Mouse (Mus musculus) ES-Bruce4 (cell line): ENCODE results near the gene Adk. TPM values are rescaled to one million over a fixed set of nuclear protein-coding genes. Genes with fewer than 3 reads are reported as not detected.
A peak's percentile ranks its signal among the peaks of the same experiment; 100 is the strongest.
"Not testable (repeated sequence)": the region's sequence is repeated elsewhere in the genome, so short reads cannot be mapped to it uniquely, and the experiment has no call there.

Source experiments
- H3K27ac ChIP-seq: 2 replicates; pipeline ENCODE4 v1.5.1; 2012; ENCODE audit warnings: low read length, inconsistent platforms; ENCODE audit not compliant: insufficient read depth
- H3K27me3 ChIP-seq: 2 replicates; pipeline ENCODE4 v1.6.1; 2012; ENCODE audit warnings: mild to moderate bottlenecking, low read length, inconsistent platforms; ENCODE audit not compliant: control insufficient read depth, poor library complexity, insufficient read depth, severe bottlenecking
- H3K36me3 ChIP-seq: 2 replicates; pipeline ENCODE4 v1.6.1; 2012; ENCODE audit warnings: inconsistent platforms, mild to moderate bottlenecking, low read length, moderate library complexity; ENCODE audit not compliant: control insufficient read depth, poor library complexity, insufficient read depth, severe bottlenecking
- H3K4me1 ChIP-seq: one replicate; pipeline ENCODE4 v1.8.1; 2011; ENCODE audit warnings: low read length; ENCODE audit not compliant: control insufficient read depth, insufficient read depth
- H3K4me3 ChIP-seq: 2 replicates; pipeline ENCODE4 v1.5.1; 2011; ENCODE audit warnings: low read depth, mild to moderate bottlenecking, low read length
- H3K9ac ChIP-seq: 2 replicates; pipeline ENCODE4 v1.6.1; 2012; ENCODE audit warnings: low read depth, mild to moderate bottlenecking, inconsistent platforms; ENCODE audit not compliant: poor library complexity, severe bottlenecking
- H3K9me3 ChIP-seq: replicated peaks from 2 replicates; pipeline ENCODE4 v1.6.1; 2012; ENCODE audit warnings: mild to moderate bottlenecking, low read length, inconsistent platforms; ENCODE audit not compliant: control insufficient read depth, poor library complexity, insufficient read depth, severe bottlenecking
- CTCF ChIP-seq: IDR thresholded peaks from one replicate; pipeline ENCODE4 v1.8.1; 2011; ENCODE audit warnings: low read depth, low read length
- EP300 ChIP-seq: IDR thresholded peaks from 2 replicates; pipeline ENCODE4 v1.6.1; 2011; ENCODE audit warnings: low read depth, low read length; ENCODE audit not compliant: insufficient read depth
- POLR2A ChIP-seq: IDR thresholded peaks from one replicate; pipeline ENCODE4 v1.8.1; 2011; ENCODE audit warnings: low read length; ENCODE audit not compliant: insufficient read depth
- polyA plus RNA-seq: library from polyadenylated mRNA; stranded (reverse); fragments of >200 nt; gene quantifications from 2 replicates; pipeline ENCODE4 v1.2.4, GENCODE M21; 2011; ENCODE audit warnings: low read depth; ENCODE audit not compliant: missing spikeins, insufficient read depth, insufficient read length

The Adk gene
- polyA plus RNA-seq, 1 experiment = 110 TPM

DNA sequence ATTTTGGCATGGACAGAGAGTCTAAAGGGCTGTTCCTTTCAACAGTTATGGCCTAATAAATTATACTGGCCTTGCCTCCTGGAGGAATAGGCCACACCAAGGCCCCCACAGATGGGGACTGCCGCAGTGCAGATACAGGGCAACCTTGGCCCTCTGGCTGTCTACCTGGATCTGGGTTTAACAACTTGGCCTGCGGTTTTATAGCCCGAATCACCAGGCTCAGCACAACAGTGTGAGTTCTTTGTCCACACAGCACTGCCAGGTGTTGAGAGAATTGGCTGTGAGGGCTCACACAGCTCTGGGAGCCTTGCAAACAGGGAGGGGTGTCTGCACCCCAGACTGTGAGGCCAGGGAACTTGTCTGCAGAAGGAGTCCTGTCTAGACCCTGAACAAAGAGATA lies 410.0 kb downstream of the Adk start:
- H3K9me3 ChIP-seq = no peaks in the 10 kb centered on the region
- no peaks in the 10 kb centered on the region for H3K36me3 ChIP-seq
- no peak for TF ChIP-seq EP300
- no peak for TF ChIP-seq CTCF
- TF ChIP-seq POLR2A = no peak
- H3K9ac ChIP-seq = no peak overlapping the region
- no peaks in the 10 kb centered on the region for H3K27me3 ChIP-seq
- no peak overlapping the region for H3K4me3 ChIP-seq
- no peaks in the 10 kb centered on the region for H3K4me1 ChIP-seq
- H3K27ac ChIP-seq = no peak overlapping the region

DNA sequence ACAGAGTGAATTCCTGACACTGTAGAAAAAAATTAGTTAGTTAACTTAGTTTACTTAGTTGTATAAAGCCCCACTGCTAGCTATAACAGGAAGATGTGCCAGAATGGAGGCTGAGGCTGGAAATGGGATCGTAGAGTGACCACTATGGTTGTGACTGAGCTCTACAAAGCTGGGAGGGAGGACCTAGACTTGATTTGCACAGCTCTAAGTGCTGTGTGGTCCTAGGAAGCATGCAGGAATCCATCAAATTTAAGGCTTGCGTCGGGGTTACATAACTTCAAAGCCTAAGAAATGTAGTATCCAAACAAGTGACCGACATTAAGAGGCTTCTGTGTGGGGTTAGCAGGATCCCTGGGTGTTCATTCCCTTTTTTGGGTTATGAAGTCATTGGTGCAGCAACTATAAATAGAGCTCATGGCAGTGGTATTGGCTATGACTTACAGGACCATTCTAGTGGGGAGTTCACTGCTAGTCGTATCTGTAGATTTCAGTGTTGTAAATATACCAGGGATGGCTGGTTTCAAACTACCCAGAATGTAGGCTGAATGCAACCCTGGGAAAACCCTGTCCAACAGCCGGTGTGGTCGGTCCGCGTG lies 410.8 kb downstream of the Adk start:
- no peak overlapping the region for H3K4me3 ChIP-seq
- no peak for TF ChIP-seq EP300
- no peak for TF ChIP-seq POLR2A
- no peak for TF ChIP-seq CTCF
- H3K9me3 ChIP-seq = no peaks in the 10 kb centered on the region
- no peaks in the 10 kb centered on the region for H3K36me3 ChIP-seq
- no peak overlapping the region for H3K27ac ChIP-seq
- H3K4me1 ChIP-seq = no peaks in the 10 kb centered on the region
- H3K27me3 ChIP-seq = no peaks in the 10 kb centered on the region
- H3K9ac ChIP-seq = no peak overlapping the region

DNA sequence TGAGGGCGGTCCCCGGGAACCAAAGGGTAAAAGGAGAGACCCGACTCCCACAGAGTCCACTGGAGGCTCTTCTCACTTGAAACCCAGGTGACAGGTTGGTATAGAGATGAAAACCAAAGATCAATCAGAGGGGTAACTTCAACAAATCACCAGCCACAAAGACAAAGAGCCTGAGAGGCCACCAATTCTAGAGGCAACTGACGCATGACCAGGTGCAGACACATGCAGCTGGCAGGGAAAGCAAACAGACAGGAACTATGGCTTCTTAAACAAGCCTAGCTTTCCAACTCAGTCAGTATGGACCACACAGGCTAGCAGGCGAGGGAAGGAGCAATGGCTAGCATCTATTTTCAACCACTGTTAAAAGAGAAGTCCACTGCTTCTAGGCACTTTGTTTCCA lies 418.0 kb downstream of the Adk start:
- Histone ChIP-seq H3K27me3 (no peaks in the 10 kb centered on the region), H3K36me3 (no peaks in the 10 kb centered on the region), H3K27ac (peak overlapping the region; percentile 51), H3K9ac (no peak overlapping the region), H3K4me3 (no peak overlapping the region), H3K9me3 (no peaks in the 10 kb centered on the region), H3K4me1 (peaks cover 12% of the 10 kb centered on the region)
- TF ChIP-seq CTCF (no peak), POLR2A (no peak), EP300 (no peak)

DNA sequence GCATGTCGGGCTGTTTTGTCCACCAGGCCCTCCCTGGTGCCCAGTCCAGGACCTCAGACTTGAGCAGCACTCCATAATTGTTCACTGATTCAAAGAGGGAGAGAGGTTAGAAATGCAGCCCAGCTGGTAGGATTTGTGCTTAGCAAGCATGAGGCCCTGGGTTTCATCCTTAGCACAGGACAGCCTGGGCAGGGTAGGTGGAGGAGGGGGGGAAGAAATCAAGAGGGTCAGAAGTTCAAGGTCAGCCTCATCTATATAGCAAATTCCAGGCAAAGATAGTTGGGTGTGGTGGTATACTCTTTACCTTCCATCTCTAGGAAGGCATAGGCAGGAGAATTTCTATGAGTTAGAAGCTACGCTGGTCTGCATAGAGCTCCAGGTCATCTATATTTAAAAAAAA lies 419.6 kb downstream of the Adk start:
- Histone ChIP-seq H3K9ac (peak overlapping the region; percentile 9; the same call in 1 of the 2 replicates), H3K4me1 (peaks cover 12% of the 10 kb centered on the region), H3K36me3 (no peaks in the 10 kb centered on the region), H3K9me3 (no peaks in the 10 kb centered on the region), H3K4me3 (no peak overlapping the region), H3K27me3 (no peaks in the 10 kb centered on the region), H3K27ac (peak overlapping the region; percentile 23)
- TF ChIP-seq POLR2A (no peak), EP300 (peak; percentile 60; the same call in 1 of the 2 replicates)

DNA sequence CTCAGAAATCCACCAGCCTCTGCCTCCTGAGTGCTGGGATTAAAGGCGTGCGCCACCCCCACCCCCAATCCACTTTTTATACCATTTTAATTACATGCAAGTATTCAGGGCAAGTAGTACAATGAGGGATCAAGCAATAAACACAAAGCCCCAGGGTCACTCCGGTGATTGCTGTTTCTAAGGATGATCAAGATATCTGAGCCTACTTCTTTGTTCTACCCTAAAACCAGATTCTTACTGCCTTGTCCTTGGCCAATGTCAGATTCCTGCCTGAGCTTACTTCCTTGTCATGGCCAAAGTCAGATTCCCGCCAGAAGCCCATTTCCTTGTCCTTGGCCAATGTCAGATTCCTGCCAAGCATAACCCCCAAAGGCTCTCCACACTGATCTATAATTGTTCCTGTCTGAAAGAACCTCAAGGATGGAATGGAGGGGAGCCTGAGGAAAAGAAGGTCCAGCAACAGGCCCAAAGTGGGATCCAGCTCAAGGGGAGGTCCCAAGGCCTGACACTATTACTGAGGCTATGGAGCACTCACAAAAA lies 422.3 kb downstream of the Adk start:
- Histone ChIP-seq H3K27ac (peak overlapping the region; percentile 79), H3K4me1 (peaks cover 12% of the 10 kb centered on the region)
- not testable (repeated sequence) for H3K9ac ChIP-seq, H3K27me3 ChIP-seq, H3K9me3 ChIP-seq, H3K36me3 ChIP-seq, H3K4me3 ChIP-seq

DNA sequence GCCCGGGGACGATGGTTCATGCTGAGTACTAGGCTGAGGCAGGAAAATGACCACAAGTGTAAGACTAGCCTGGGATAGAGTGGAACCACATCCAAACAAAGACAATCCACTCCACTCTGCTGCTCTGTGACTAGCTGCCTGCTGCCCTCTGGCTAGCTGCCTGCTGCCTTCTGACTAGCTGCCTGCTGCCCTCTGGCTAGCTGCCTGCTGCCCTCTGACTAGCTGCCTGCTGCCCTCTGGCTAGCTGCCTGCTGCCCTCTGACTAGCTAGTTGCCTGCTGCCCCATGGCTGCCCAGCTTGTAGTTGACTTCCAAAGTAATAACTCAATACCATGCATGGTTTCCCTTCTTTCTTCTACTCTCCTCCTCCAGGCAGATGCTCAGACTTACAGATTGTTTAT lies 424.8 kb downstream of the Adk start:
- H3K27ac ChIP-seq = peak overlapping the region; percentile 74; the same call in 1 of the 2 replicates
- H3K9ac ChIP-seq = no peak overlapping the region
- TF ChIP-seq EP300 = no peak
- TF ChIP-seq POLR2A = no peak
- TF ChIP-seq CTCF = no peak
- H3K4me3 ChIP-seq = peak overlapping the region; percentile 25; the same call in 1 of the 2 replicates
- H3K36me3 ChIP-seq = no peaks in the 10 kb centered on the region; the same call in 1 of the 2 replicates
- no peaks in the 10 kb centered on the region for H3K9me3 ChIP-seq
- peaks cover 4% of the 10 kb centered on the region for H3K4me1 ChIP-seq
- no peaks in the 10 kb centered on the region for H3K27me3 ChIP-seq
